Mouse (Mus musculus) kidney, adult 11 months (tissue): Measurements from ENCODE around the gene Ambp.

Experiments used
- DNase-seq: peaks from one replicate; pipeline ENCODE4 v3.0.0; 2022

The Ambp gene

GRCm38 (mm10) chr4:63118639-63119437 lies 35.8 kb downstream of the Ambp start:
- DNase-seq = peak; percentile 72

- no peak for DNase-seq
Measured at GRCm38 (mm10) chr4:63105651-63106050, 48.9 kb downstream of the Ambp start.

- no peak for DNase-seq
Measured at GRCm38 (mm10) chr4:63102025-63102424, 52.6 kb downstream of the Ambp start.

DNA sequence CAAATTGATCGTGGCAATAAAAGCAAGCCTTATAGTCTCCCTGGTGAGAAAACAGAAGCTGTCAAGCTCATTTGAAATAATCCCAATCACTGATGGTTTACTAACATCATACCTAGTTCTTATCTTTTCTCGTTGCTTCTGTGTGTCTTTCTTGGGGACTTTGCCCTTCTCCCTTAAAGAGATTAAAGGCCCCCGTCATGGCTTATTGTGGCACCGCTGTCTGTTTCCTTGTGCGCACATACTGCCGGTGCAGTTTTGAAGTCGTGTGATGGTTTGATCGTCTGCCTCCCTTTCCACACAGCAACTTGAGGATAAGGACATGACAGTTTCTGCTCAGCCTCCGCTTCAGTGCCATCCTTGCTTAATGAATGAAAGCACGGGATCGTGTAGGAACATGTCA lies 54.1 kb downstream of the Ambp start:
- DNase-seq = no peak

DNA sequence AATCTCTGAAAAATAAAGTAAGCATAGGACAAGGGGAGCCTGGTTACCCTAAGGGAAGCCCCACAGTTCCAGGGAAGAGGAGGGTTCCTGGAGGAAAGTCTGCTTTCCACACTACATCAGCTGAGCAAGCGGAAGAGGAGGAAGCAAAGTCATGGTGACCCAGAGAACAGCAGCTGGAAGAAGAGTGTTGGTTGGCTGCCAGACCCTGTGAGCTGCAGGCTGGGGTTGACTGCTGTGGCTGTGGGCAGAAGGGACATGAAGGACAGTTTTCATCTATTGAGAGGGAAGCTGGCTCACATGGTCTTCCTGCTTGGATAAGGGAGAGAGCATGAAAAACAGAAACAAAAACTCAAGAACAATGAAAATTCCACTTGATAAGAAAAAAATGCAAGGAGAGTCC lies 57.0 kb downstream of the Ambp start:
- DNase-seq = peak; percentile 43
